Mouse (Mus musculus) E14TG2a.4 (cell line): ENCODE results near the gene Emc1.

ENCODE experiments used
- CTCF ChIP-seq: conservative IDR thresholded peaks from 2 replicates; pipeline ENCODE4 v1.5.1; 2014; ENCODE audit warnings: low read length
- NANOG ChIP-seq: IDR thresholded peaks from 2 replicates; pipeline ENCODE4 v1.6.1; 2014; ENCODE audit warnings: borderline replicate concordance, low read length, mixed read lengths

DNA sequence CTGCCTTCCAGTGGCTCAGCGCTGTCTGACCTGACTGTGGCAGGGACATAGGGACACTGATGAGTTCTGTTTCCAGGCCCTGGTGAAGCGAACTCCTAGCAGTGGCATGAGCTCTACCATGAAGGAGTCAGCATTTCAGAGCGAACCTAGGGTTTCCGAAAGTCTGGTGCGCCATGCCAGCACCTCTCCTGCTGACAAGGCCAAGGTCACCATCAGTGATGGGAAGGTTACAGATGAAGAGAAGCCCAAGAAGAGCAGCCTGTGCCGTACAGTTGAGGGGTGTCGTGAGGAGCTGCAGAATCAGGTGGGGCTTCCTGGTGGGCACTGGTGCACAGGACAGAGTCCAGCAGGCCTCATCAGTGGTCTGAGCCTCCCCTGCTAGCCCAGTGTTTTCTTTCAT is 69.2 kb downstream of the Emc1 start:
- TF ChIP-seq CTCF, result no peak
- no peak for TF ChIP-seq NANOG
